Mouse (Mus musculus): ENCODE data around the gene Serpina1c. TPM values are rescaled to one million over a fixed set of nuclear protein-coding genes. Genes with fewer than 3 reads are reported as not detected.
"Not testable (repeated sequence)": the region's sequence is repeated elsewhere in the genome, so short reads cannot be mapped to it uniquely, and the experiment has no call there.

The Serpina1c gene
- total RNA-seq (2021): not detected

- intact Hi-C loops (cut with DNase I); DNase-seq (ENCODE audit: low spot score in 2 of 2): not testable (repeated sequence)
Measured at GRCm38 (mm10) chr12:103904837-103905340, at the start of gene Serpina1c. Gene Serpina1c (minus strand): TSS chr12:103904887.

- intact Hi-C loops (cut with DNase I); DNase-seq (ENCODE audit: low spot score in 2 of 2): not testable (repeated sequence)
Measured at GRCm38 (mm10) chr12:103952972-103953371, 48.3 kb upstream of the Serpina1c start.

DNA sequence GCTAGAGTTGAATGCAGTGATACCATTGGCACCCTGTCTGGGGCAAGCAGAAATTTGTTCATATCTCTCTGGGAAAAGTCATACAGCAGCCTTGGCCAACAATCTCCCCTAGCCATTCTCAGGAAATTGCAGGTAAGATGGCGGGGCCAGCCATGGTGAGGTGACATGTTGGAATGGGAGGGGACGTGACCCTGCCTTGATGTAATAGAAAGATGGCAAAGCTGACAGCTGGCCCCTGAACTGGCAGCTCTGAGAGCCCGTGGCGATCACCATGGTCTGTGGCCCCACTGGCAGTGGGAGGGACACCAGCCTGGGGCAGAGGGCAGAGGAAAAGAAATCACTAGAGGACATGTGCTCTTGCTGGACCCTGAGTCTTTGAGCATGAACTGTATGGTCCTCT is 41.6 kb upstream of the Serpina1c start:
- no peak for DNase-seq (ENCODE audit: low spot score in 2 of 2)
- intact Hi-C loops (cut with DNase I): no loop called here

DNA sequence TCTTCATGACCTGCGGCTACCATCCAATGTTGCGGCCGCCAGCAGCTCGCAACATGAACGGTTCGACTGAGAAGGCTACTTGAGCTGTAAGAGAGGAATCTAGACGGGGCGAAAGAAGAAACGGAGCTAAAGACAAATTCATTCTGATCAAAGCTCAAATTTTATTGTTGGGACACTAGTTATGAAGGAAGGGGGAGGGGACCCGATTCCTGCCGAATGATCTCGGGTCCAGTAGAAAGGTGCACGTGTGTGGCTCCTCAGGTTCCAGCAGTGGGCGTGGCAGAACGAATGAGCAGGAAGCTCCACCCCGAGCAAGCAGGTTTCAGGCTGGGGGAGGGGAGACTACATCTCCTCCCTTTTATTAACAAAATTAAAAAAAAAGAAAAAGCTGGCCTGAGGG is 4.5 kb upstream of the Serpina1c start:
- intact Hi-C loops (cut with DNase I); DNase-seq (ENCODE audit: low spot score in 2 of 2): not testable (repeated sequence)

GRCm38 (mm10) chr12:103907746-103908145 is 3.1 kb upstream of the Serpina1c start:
- DNase-seq (ENCODE audit: low spot score in 2 of 2); intact Hi-C loops (cut with DNase I): not testable (repeated sequence)

DNA sequence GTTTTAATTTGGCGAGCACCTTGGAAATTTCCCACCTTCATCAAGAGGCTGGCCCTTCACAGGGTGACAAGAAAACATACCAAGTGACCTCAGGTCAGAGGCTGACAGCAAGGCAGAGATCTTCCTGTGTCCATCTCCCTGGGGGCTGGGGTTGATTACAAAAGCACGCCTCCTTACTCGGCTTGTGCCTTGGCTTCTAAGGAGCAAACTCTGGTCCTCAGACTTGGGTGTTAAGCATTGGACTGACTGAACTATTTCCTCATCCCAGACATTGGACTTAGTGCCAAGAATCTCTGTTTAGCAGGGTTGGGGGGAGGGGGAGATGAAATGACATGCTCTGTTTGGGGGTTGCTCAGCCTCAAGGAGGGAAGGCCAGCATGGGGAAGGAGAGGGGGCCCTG is 2.8 kb downstream of the Serpina1c start:
- intact Hi-C loops (cut with DNase I); DNase-seq (ENCODE audit: low spot score in 2 of 2): not testable (repeated sequence)

- intact Hi-C loops (cut with DNase I); DNase-seq (ENCODE audit: low spot score in 2 of 2): not testable (repeated sequence)
Measured at GRCm38 (mm10) chr12:103866873-103867272, 37.8 kb downstream of the Serpina1c start.

GRCm38 (mm10) chr12:103863101-103863974 is 41.3 kb downstream of the Serpina1c start, which contains the start of gene Serpina1a:
Gene Serpina1a (minus strand): TSS chr12:103863562.
- intact Hi-C loops (cut with DNase I): not testable (repeated sequence)

DNA sequence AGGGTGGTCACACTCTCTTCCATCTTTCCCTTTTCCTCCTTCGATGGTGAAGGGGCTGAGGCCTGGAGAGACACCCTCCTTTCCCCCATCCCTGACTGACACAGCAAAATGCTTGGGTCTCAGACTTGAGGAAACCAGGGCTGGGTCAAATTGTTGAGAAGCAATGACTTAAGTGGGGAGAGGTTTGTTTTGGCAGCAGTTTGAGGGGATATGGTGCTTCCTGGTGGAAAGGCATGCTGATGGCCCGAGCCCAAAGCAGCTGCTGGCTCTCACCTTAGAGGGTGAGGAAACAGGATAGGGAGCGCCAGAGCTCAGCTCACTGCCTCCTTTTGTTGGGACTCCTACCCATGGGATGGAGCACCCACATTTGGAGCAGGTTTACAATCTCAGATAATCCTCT is 43.7 kb downstream of the Serpina1c start:
- intact Hi-C loops (cut with DNase I): no loop called here
- DNase-seq (ENCODE audit: low spot score in 2 of 2): no peak

More at GRCm38 (mm10) chr12:103863101-103863974, 41.3 kb downstream of the Serpina1c start, which contains the start of gene Serpina1a:
- DNase-seq (ENCODE audit: low spot score in 2 of 2): not testable (repeated sequence)

- intact Hi-C loops (cut with DNase I); DNase-seq (ENCODE audit: low spot score in 2 of 2): not testable (repeated sequence)
Measured at GRCm38 (mm10) chr12:103860571-103860970, 44.1 kb downstream of the Serpina1c start.

DNA sequence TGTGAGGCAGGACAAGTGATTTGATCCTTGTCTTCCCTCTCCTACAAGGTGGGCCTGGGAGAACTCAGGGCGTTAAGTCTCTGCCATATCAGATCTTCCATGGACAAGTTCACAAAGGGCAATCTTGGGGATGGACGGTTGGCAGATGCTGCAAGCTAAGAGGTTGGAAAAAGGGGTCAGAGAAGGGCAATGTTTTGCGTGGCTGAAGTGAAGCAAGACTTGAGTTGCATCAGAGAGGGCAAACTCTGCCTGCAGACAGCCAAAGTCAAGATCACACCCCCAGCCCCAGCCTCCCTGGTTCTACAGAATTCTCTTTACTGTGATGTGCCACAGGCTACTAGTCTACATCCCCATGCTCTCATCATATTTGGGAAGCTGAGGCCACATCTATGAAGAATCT is 45.1 kb downstream of the Serpina1c start:
- DNase-seq (ENCODE audit: low spot score in 2 of 2); intact Hi-C loops (cut with DNase I): not testable (repeated sequence)

DNA sequence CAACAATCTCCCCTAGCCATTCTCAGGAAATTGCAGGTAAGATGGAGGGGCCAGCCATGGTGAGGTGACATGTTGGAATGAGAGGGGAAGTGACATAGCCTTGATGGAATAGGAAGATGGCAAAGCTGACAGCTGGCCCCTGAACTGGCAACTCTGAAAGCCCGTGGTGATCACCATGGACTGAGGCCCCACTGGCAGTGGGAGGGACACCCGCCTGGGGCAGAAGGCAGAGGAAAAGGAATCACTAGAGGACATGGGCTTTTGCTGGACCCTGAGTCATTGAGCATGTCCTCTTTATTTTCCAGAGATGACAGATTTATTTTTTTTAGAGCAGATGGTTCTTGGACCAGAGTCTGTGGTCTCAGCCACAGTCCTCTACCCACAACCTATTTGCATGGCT is 51.7 kb downstream of the Serpina1c start:
- DNase-seq (ENCODE audit: low spot score in 2 of 2); intact Hi-C loops (cut with DNase I): not testable (repeated sequence)

Other genes starting within 250 kb of the Serpina1c start
- gene Serpina6, start 247.7 kb downstream of the Serpina1c start, total RNA-seq (2021): not detected
- not detected for gene Serpina16, start 228.7 kb downstream of the Serpina1c start, total RNA-seq (2021)
- not detected for gene Serpina1f, start 209.4 kb downstream of the Serpina1c start, total RNA-seq (2021)
- gene Serpina1d, start 131.3 kb downstream of the Serpina1c start, total RNA-seq (2021): not detected
- not detected for gene Serpina1b, start 74.5 kb downstream of the Serpina1c start, total RNA-seq (2021)
- not detected for gene Serpina1a, start 41.3 kb downstream of the Serpina1c start, total RNA-seq (2021)
- gene Serpina1e, start 54.1 kb upstream of the Serpina1c start, total RNA-seq (2021): not detected
- gene Serpina11, start 85.1 kb upstream of the Serpina1c start, total RNA-seq (2021): not detected
- 1 to 10 TPM in 1 of 2 experiments, under 1 TPM in 1; 0.60 to 8.6 TPM for gene Serpina9, start 108.9 kb upstream of the Serpina1c start, total RNA-seq (2021)
- not detected for gene Serpina12, start 139.6 kb upstream of the Serpina1c start, total RNA-seq (2021)
- not detected for gene Serpina5, start 196.2 kb upstream of the Serpina1c start, total RNA-seq (2021)
- not detected for gene Serpina3a, start 207.8 kb upstream of the Serpina1c start, total RNA-seq (2021)
- gene Serpina3b, start 223.1 kb upstream of the Serpina1c start, total RNA-seq (2021): not detected
- under 1 TPM in 1 of 2 experiments, not detected in 1; 0.18 TPM for gene Serpina3c, start 249.0 kb upstream of the Serpina1c start, total RNA-seq (2021)